Mouse (Mus musculus) small intestine, adult 2 months (tissue): ENCODE data around the gene Cps1. TPM values are rescaled to one million over a fixed set of nuclear protein-coding genes. Genes with fewer than 3 reads are reported as not detected.

ENCODE experiments used
- H3K27ac ChIP-seq: fragments of 200-500 bp; 2 replicates; pipeline ENCODE4 v1.5.1; 2012; ENCODE audit warnings: low read depth, low read length, control low read depth, inconsistent platforms; ENCODE audit not compliant: insufficient read depth
- H3K27me3 ChIP-seq: fragments of 200-500 bp; 2 replicates; pipeline ENCODE4 v1.6.1; 2012; ENCODE audit warnings: mild to moderate bottlenecking, moderate library complexity, low read length, inconsistent platforms; ENCODE audit not compliant: control insufficient read depth, insufficient read depth
- H3K36me3 ChIP-seq: fragments of 200-500 bp; 2 replicates; pipeline ENCODE4 v1.6.1; 2012; ENCODE audit warnings: mild to moderate bottlenecking, low read length, control low read depth, inconsistent platforms; ENCODE audit not compliant: control insufficient read depth, insufficient read depth
- H3K4me1 ChIP-seq: fragments of 200-500 bp; 2 replicates; pipeline ENCODE4 v1.6.1; 2012; ENCODE audit warnings: low read length, inconsistent platforms, mixed read lengths; ENCODE audit not compliant: control insufficient read depth, insufficient read depth, insufficient read length
- H3K4me3 ChIP-seq: fragments of 200-500 bp; 2 replicates; pipeline ENCODE4 v1.5.1; 2012; ENCODE audit warnings: low read depth, mild to moderate bottlenecking, control low read depth, inconsistent platforms, low read length, moderate library complexity
- CTCF ChIP-seq: fragments of 200-500 bp; IDR thresholded peaks from 2 replicates; pipeline ENCODE4 v1.5.1; 2012; ENCODE audit warnings: low read depth, mild to moderate bottlenecking, control low read depth, inconsistent platforms, low read length, moderate library complexity, mixed read lengths; ENCODE audit not compliant: insufficient replicate concordance, insufficient read length; ENCODE audit errors: extremely low read depth
- POLR2A ChIP-seq: fragments of 200-500 bp; IDR thresholded peaks from 2 replicates; pipeline ENCODE4 v1.6.1; 2012; ENCODE audit warnings: low read depth, mild to moderate bottlenecking, control low read depth, inconsistent platforms, low read length, moderate library complexity
- whole genome bisulfite sequencing: fragments of 180-500 bp; shearing (Covaris S2); methylation state at CpG from one replicate; pipeline ENCODE4 v1.1.7; 2018; 5-methylcytosine and 5-hydroxymethylcytosine counted together
- polyA plus RNA-seq: library from polyadenylated mRNA; depleted of rRNA; stranded (reverse); fragments of >200 nt; gene quantifications from 2 replicates; pipeline ENCODE4 v1.2.3, GENCODE M21; 2012

The Cps1 gene
- polyA plus RNA-seq, 1 experiment, result 38.5 TPM

- Histone ChIP-seq H3K27ac (peak overlapping the region; percentile 81), H3K4me3 (no peak overlapping the region)
- 37% methylated on average over 3 of the region's 3 CpGs for WGBS
Observed at GRCm38 (mm10) chr1:67111621-67112298, 11.1 kb upstream of the Cps1 start.

GRCm38 (mm10) chr1:67113343-67114030 is 9.3 kb upstream of the Cps1 start:
- no peaks in the 10 kb centered on the region for H3K4me1 ChIP-seq
- TF ChIP-seq POLR2A (no peak), CTCF (no peak)
- H3K36me3 ChIP-seq, result peaks cover 2% of the 10 kb centered on the region; the same call in 1 of the 2 replicates
- WGBS, result 17% methylated on average over 7 of the region's 7 CpGs
- H3K27me3 ChIP-seq, result no peaks in the 10 kb centered on the region
- H3K4me3 ChIP-seq, result no peak overlapping the region
- peak overlapping the region; percentile 43 for H3K27ac ChIP-seq

More at GRCm38 (mm10) chr1:67111621-67112298, 11.1 kb upstream of the Cps1 start:
- Histone ChIP-seq H3K4me1 (no peaks in the 10 kb centered on the region), H3K36me3 (peaks cover 2% of the 10 kb centered on the region; the same call in 1 of the 2 replicates), H3K27me3 (no peaks in the 10 kb centered on the region)
- TF ChIP-seq POLR2A (no peak), CTCF (no peak)

- H3K4me3 ChIP-seq, result no peak overlapping the region
- WGBS, result 25% methylated on average over 8 of the region's 8 CpGs
- H3K4me1 ChIP-seq, result no peaks in the 10 kb centered on the region
- TF ChIP-seq CTCF, result no peak
- no peak for TF ChIP-seq POLR2A
- no peaks in the 10 kb centered on the region for H3K27me3 ChIP-seq
- peak overlapping the region; percentile 74 for H3K27ac ChIP-seq
- H3K36me3 ChIP-seq, result peaks cover 2% of the 10 kb centered on the region; the same call in 1 of the 2 replicates
Observed at GRCm38 (mm10) chr1:67116571-67116970, 6.3 kb upstream of the Cps1 start.

- no peaks in the 10 kb centered on the region for H3K27me3 ChIP-seq
- H3K4me3 ChIP-seq, result no peak overlapping the region
- H3K27ac ChIP-seq, result peak overlapping the region; percentile 48
- 31% methylated on average over 6 of the region's 6 CpGs for WGBS
- TF ChIP-seq POLR2A, result no peak
- TF ChIP-seq CTCF, result no peak
- H3K4me1 ChIP-seq, result no peaks in the 10 kb centered on the region; the same call in 1 of the 2 replicates
- H3K36me3 ChIP-seq, result peaks cover 2% of the 10 kb centered on the region; the same call in 1 of the 2 replicates
Observed at GRCm38 (mm10) chr1:67117778-67118177, 5.0 kb upstream of the Cps1 start.

- Histone ChIP-seq H3K4me1 (peaks cover 9% of the 10 kb centered on the region; the same call in 1 of the 2 replicates), H3K27ac (peak overlapping the region; percentile 37; the same call in 1 of the 2 replicates), H3K27me3 (no peaks in the 10 kb centered on the region), H3K36me3 (peaks cover 11% of the 10 kb centered on the region; the same call in 1 of the 2 replicates), H3K4me3 (no peak overlapping the region)
- TF ChIP-seq CTCF (no peak), POLR2A (no peak)
- 22% methylated on average over 2 of the region's 2 CpGs for WGBS
Observed at GRCm38 (mm10) chr1:67125433-67125832, 2.6 kb downstream of the Cps1 start.

- no peak overlapping the region for H3K27ac ChIP-seq
- no peaks in the 10 kb centered on the region for H3K4me1 ChIP-seq
- 21% methylated on average over 8 of the region's 8 CpGs for WGBS
- peaks cover 28% of the 10 kb centered on the region for H3K36me3 ChIP-seq
- H3K4me3 ChIP-seq, result no peak overlapping the region
- H3K27me3 ChIP-seq, result no peaks in the 10 kb centered on the region
- no peak for TF ChIP-seq CTCF
- no peak for TF ChIP-seq POLR2A
Observed at GRCm38 (mm10) chr1:67143939-67144338, 21.1 kb downstream of the Cps1 start.

- no peaks in the 10 kb centered on the region for H3K27me3 ChIP-seq
- no peaks in the 10 kb centered on the region for H3K4me1 ChIP-seq
- no peak overlapping the region for H3K4me3 ChIP-seq
- TF ChIP-seq POLR2A (no peak), CTCF (no peak)
- no peak overlapping the region for H3K27ac ChIP-seq
- WGBS, result 59% methylated on average over 3 of the region's 3 CpGs
- peaks cover 42% of the 10 kb centered on the region for H3K36me3 ChIP-seq
Observed at GRCm38 (mm10) chr1:67151246-67151645, 28.4 kb downstream of the Cps1 start.
